Mouse (Mus musculus): ENCODE data around the gene Fbxw11.
A peak's percentile ranks its signal among the peaks of the same experiment; 100 is the strongest.

The Fbxw11 gene

DNA sequence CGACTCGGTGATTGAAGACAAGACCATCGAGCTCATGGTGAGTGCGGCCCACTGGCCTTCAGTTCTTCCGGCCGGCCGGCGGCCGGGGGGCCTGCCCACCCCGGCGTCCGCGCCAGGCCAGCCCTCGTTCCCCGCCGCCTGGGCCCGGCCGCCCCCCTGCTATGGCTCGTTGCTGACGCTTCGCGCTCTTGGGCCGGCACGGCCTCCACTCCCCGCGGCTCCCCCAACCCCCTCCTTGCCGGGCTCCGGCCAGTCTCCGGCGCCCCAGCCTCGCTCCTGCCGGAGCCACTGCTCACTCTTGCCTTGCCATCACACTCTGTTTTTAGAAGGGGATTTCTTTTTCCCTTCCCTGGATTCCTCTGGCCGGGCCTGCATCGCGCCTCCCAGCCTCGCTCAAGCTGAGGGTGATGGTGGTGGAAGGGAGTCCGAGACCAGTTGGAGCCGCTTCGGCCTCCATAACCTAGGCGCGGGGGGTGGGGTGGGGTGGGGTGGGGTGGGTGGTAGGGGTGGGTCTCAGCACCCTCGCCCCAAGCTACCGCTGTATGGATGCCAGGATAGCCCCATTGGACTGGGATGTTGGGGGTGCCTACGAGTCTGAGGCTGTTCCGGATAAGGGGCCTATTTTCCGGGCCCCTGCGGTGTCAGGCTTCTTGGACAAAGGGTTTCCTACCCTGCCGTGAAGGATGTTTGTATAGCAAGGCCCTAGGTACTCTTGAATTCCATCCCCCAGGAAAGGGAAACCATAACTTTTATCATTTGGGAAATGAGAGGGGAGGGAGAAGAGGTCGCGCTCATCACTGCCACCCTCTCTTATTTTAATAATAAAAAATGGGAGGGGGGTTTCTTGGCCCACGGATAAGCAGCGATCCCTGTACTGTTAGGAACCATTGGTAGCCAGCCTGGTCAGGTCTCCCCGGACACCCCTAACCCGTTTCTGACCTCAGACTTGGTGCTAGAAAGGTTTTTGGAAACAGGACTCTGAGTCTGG lies 669 bp downstream of the Fbxw11 start:
- Histone ChIP-seq H3K27me3 (ENCODE audit: insufficient read depth, low read length) (no peaks in the 10 kb centered on the region), H3K36me3 (ENCODE audit: insufficient read depth, low read length) (peaks cover 10% of the 10 kb centered on the region), H3K4me1 (replicated peaks; ENCODE audit: low read depth, low read length) (peaks cover 47% of the 10 kb centered on the region), H3K9me3 (ENCODE audit: low read length) (no peaks in the 10 kb centered on the region), H3K4me3 (replicated peaks; ENCODE audit: low read length) (peak overlapping the region; percentile 94)
- TF ChIP-seq CTCF (conservative IDR thresholded peaks at IDR 0.05; ENCODE audit: low read length) (no peak), POU5F1 (IDR thresholded peaks at IDR 0.05; ENCODE audit: borderline replicate concordance, low read length) (no peak), NANOG (IDR thresholded peaks at IDR 0.05; ENCODE audit: borderline replicate concordance, low read length) (no peak)

DNA sequence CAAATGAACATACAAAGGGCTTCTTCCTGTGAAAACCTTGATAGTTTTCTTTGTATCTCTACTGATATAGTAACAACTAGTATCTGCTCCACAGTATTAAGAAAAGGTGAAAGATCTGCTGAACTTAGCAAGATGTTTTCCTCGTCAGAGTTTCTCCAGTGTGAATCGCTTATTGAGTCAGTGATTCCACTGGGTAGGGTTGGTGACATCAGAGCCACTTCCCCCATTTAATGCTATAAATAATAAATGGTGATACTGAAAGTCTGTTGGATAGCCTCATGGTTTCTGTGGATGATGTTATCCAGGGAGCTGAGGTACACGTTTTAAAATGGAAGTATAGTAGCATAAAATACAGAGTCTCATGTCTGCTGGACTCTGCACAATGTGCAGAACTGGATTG lies 1.5 kb downstream of the Fbxw11 start:
- Histone ChIP-seq H3K4me3 (replicated peaks; ENCODE audit: low read length) (peak overlapping the region; percentile 94), H3K27me3 (ENCODE audit: insufficient read depth, low read length) (no peaks in the 10 kb centered on the region), H3K4me1 (replicated peaks; ENCODE audit: low read depth, low read length) (peaks cover 51% of the 10 kb centered on the region), H3K36me3 (ENCODE audit: insufficient read depth, low read length) (peaks cover 10% of the 10 kb centered on the region), H3K9me3 (ENCODE audit: low read length) (no peaks in the 10 kb centered on the region)
- TF ChIP-seq POU5F1 (IDR thresholded peaks at IDR 0.05; ENCODE audit: borderline replicate concordance, low read length) (no peak), NANOG (IDR thresholded peaks at IDR 0.05; ENCODE audit: borderline replicate concordance, low read length) (no peak), CTCF (conservative IDR thresholded peaks at IDR 0.05; ENCODE audit: low read length) (no peak)

DNA sequence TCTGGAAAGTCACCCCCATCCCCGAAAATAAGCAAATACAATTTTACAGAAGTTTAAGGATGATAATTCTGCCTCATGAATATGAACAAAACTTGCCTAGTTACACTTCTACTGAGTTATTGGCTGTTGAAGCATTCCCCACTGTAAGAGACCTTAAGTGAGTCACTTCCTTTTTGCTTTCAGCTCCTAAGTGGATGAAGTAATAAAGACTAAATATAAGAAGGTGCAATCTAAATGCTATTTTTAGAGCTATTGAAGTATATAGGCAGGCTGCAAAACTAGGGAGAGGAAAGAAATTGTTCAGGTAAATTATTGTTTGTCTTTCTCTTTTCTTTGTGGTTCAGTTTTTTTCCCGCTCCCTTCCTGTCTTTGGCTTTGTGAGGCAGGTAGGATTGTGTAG lies 4.7 kb downstream of the Fbxw11 start:
- TF ChIP-seq POU5F1 (IDR thresholded peaks at IDR 0.05; ENCODE audit: borderline replicate concordance, low read length) = no peak
- TF ChIP-seq NANOG (IDR thresholded peaks at IDR 0.05; ENCODE audit: borderline replicate concordance, low read length) = no peak
- no peak for TF ChIP-seq CTCF (conservative IDR thresholded peaks at IDR 0.05; ENCODE audit: low read length)
- Histone ChIP-seq H3K27me3 (ENCODE audit: insufficient read depth, low read length) (no peaks in the 10 kb centered on the region), H3K4me1 (replicated peaks; ENCODE audit: low read depth, low read length) (peaks cover 61% of the 10 kb centered on the region), H3K4me3 (replicated peaks; ENCODE audit: low read length) (no peak overlapping the region), H3K9me3 (ENCODE audit: low read length) (no peaks in the 10 kb centered on the region), H3K36me3 (ENCODE audit: insufficient read depth, low read length) (peaks cover 6% of the 10 kb centered on the region)

DNA sequence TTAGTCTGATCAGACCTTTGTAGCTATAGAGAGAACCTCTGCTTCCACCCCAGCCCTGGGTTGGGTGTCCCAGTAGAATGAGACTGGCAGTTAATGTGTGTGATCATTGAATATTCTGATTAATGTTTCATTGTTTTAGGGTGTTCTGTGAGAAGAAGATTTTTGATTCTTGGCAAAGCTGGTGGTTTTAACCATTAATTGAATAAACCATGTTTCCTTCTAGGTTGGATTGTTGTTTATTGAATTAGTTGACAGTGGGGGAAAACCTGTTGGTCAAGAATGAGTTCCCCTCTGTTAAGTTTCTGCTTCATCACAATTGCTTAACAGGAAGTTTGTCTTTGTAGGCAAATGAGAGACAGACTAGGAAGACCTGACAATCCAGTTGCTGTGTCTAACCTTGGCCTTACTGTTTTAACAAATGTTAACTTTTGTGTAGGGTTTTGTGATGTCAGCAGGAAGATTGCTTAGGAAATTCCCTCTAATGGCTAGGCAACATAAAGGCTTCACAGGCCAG lies 7.8 kb downstream of the Fbxw11 start:
- TF ChIP-seq POU5F1 (IDR thresholded peaks at IDR 0.05; ENCODE audit: borderline replicate concordance, low read length) (no peak), CTCF (conservative IDR thresholded peaks at IDR 0.05; ENCODE audit: low read length) (no peak), NANOG (IDR thresholded peaks at IDR 0.05; ENCODE audit: borderline replicate concordance, low read length) (no peak)
- no peaks in the 10 kb centered on the region for H3K27me3 ChIP-seq (ENCODE audit: insufficient read depth, low read length)
- peaks cover 62% of the 10 kb centered on the region for H3K4me1 ChIP-seq (replicated peaks; ENCODE audit: low read depth, low read length)
- H3K9me3 ChIP-seq (ENCODE audit: low read length) = no peaks in the 10 kb centered on the region
- no peak overlapping the region for H3K4me3 ChIP-seq (replicated peaks; ENCODE audit: low read length)
- H3K36me3 ChIP-seq (ENCODE audit: insufficient read depth, low read length) = peaks cover 22% of the 10 kb centered on the region

DNA sequence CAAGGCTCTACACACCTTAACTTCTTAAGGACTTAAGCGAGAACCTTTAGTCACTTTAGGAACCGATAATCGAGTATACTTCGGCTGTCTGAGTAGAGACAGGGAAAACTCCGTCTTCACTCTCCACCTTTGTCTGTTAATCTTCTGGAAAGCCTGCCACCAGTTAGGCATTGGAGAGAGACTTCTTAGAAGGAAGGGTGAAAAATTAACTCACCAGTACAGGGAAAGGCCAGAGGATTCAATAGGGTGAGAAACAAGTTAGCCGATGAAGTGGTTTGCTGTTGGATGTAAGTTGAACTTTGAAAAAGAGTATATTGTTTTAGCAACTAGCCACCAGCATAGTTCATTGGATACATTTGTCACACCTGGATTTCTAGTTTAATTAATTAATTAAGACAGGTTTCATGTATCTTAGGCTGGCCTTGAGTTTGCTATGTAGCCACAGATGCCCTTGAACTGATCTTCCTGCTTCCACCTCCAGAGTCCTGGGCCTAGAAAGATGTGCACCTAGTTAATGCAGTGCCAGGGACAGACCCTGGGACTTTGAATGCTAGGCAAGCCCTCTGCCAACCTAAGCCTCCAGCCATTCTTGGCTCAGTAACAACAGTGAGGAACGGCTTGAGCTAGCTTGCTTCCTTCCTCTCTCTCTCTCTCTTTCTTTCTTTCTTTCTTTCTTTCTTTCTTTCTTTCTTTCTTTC lies 8.5 kb downstream of the Fbxw11 start:
- peaks cover 67% of the 10 kb centered on the region for H3K4me1 ChIP-seq (replicated peaks; ENCODE audit: low read depth, low read length)
- H3K9me3 ChIP-seq (ENCODE audit: low read length) = no peaks in the 10 kb centered on the region
- no peaks in the 10 kb centered on the region for H3K27me3 ChIP-seq (ENCODE audit: insufficient read depth, low read length)
- TF ChIP-seq NANOG (IDR thresholded peaks at IDR 0.05; ENCODE audit: borderline replicate concordance, low read length) = no peak
- no peak for TF ChIP-seq CTCF (conservative IDR thresholded peaks at IDR 0.05; ENCODE audit: low read length)
- no peak for TF ChIP-seq POU5F1 (IDR thresholded peaks at IDR 0.05; ENCODE audit: borderline replicate concordance, low read length)
- peaks cover 22% of the 10 kb centered on the region for H3K36me3 ChIP-seq (ENCODE audit: insufficient read depth, low read length)
- H3K4me3 ChIP-seq (replicated peaks; ENCODE audit: low read length) = no peak overlapping the region

DNA sequence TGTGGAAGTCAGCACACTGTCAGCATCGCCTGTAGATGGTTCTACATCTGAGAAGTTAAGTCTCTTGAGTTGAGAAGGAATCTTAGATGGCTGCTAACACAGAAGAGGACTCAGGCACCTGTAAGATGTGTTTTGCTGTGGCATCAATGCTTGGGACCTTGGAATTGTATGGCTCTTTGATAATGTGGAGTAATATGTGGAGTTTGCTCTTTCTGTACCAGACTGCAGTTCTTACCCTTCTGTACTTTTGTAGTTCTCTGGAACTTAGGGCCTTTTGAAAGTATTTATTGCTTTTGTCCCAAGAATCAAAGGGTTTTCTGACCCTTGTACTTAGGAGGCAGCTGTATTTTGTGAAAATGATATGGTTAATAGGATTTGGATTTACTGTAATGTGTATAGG lies 9.2 kb downstream of the Fbxw11 start:
- TF ChIP-seq POU5F1 (IDR thresholded peaks at IDR 0.05; ENCODE audit: borderline replicate concordance, low read length) (no peak), CTCF (conservative IDR thresholded peaks at IDR 0.05; ENCODE audit: low read length) (no peak), NANOG (IDR thresholded peaks at IDR 0.05; ENCODE audit: borderline replicate concordance, low read length) (no peak)
- no peaks in the 10 kb centered on the region for H3K9me3 ChIP-seq (ENCODE audit: low read length)
- peaks cover 22% of the 10 kb centered on the region for H3K36me3 ChIP-seq (ENCODE audit: insufficient read depth, low read length)
- H3K27me3 ChIP-seq (ENCODE audit: insufficient read depth, low read length) = no peaks in the 10 kb centered on the region
- no peak overlapping the region for H3K4me3 ChIP-seq (replicated peaks; ENCODE audit: low read length)
- H3K4me1 ChIP-seq (replicated peaks; ENCODE audit: low read depth, low read length) = peaks cover 72% of the 10 kb centered on the region

DNA sequence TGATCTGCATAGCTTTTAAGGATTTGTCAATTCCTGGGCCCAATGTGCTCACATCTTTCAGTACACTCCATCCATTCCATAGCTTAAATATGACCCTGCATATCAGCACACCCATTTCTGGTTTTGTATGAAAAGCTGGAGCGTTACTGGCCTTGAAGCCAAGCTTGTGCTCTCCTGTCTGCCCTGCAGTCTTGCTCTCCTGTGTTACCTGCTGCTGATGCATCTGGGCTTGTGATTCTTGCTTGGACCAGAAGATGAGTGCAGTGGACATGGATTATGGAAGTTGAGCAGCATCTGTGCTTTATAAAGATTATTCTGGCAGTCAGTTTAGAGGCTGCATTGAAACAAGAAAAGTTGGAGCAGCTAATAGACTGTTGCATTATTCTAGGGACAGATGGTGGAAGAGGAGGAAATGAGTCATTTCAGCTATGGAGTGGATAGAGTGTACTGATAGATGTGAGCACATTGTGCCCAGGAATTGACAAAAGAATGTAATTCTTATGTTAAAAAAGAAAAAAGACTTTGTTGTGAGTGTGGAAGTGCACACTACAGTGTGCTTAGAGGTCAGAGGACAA lies 19.6 kb downstream of the Fbxw11 start:
- H3K4me3 ChIP-seq (replicated peaks; ENCODE audit: low read length) = no peak overlapping the region
- TF ChIP-seq CTCF (conservative IDR thresholded peaks at IDR 0.05; ENCODE audit: low read length) (no peak), POU5F1 (IDR thresholded peaks at IDR 0.05; ENCODE audit: borderline replicate concordance, low read length) (no peak), NANOG (IDR thresholded peaks at IDR 0.05; ENCODE audit: borderline replicate concordance, low read length) (no peak)
- 0 out of 2 replicates have a peak, but pooled peaks cover 3% of the 10 kb centered on the region for H3K36me3 ChIP-seq (ENCODE audit: insufficient read depth, low read length)

DNA sequence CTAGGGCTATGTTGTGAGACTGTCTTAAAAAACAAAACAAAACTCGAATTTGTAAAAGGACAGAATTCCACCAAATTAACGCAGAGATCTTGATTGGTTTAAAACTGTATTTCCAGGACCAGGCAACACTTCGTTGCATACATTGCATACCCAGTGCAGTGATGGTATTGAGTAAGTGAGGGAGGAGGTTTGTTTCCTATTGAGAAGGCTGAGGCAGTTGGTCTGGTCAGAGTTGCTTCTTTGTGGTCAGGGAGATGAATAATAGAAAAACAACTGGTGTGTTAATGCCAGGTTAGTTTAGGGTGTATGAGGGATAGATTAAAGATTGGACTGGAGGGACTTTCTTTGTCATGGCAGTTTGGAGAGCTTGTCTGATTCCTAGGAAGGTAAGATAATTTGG lies 23.1 kb downstream of the Fbxw11 start:
- Histone ChIP-seq H3K27me3 (ENCODE audit: insufficient read depth, low read length) (no peaks in the 10 kb centered on the region), H3K9me3 (ENCODE audit: low read length) (no peaks in the 10 kb centered on the region), H3K4me3 (replicated peaks; ENCODE audit: low read length) (no peak overlapping the region), H3K4me1 (replicated peaks; ENCODE audit: low read depth, low read length) (peaks cover 58% of the 10 kb centered on the region), H3K36me3 (ENCODE audit: insufficient read depth, low read length) (peaks cover 12% of the 10 kb centered on the region; the same call in 1 of the 2 replicates)
- TF ChIP-seq POU5F1 (IDR thresholded peaks at IDR 0.05; ENCODE audit: borderline replicate concordance, low read length) = no peak
- no peak for TF ChIP-seq NANOG (IDR thresholded peaks at IDR 0.05; ENCODE audit: borderline replicate concordance, low read length)
- TF ChIP-seq CTCF (conservative IDR thresholded peaks at IDR 0.05; ENCODE audit: low read length) = no peak

More for the DNA sequence above, 19.6 kb downstream of the Fbxw11 start:
- Histone ChIP-seq H3K4me1 (replicated peaks; ENCODE audit: low read depth, low read length) (peaks cover 51% of the 10 kb centered on the region), H3K27me3 (ENCODE audit: insufficient read depth, low read length) (no peaks in the 10 kb centered on the region), H3K9me3 (ENCODE audit: low read length) (no peaks in the 10 kb centered on the region)

Measured in E14TG2a.4 (cell line).